Mouse (Mus musculus) stomach, embryonic 16.5 days (tissue): Measurements from ENCODE around the gene Kat6b. TPM values are rescaled to one million over a fixed set of nuclear protein-coding genes. Genes with fewer than 3 reads are reported as not detected.
A peak's percentile ranks its signal among the peaks of the same experiment; 100 is the strongest.

ENCODE experiments used
- ATAC-seq: fragments of 200-750 bp; cut with Nextera tagmentation; 2 replicates; pipeline ENCODE4 v1.8.0; 2017; ENCODE audit warnings: moderate number of reproducible peaks, moderate TSS enrichment; ENCODE audit not compliant: insufficient read depth, low FRiP score
- H3K27ac ChIP-seq: fragments of 300-500 bp; sonication (generic); 2 replicates; pipeline ENCODE4 v1.5.1; 2014; ENCODE audit warnings: low read length
- H3K27me3 ChIP-seq: fragments of 300-500 bp; sonication (generic); 2 replicates; pipeline ENCODE4 v1.6.1; 2014; ENCODE audit warnings: low read length, control low read depth, mixed read lengths; ENCODE audit not compliant: control insufficient read depth, insufficient read depth
- H3K36me3 ChIP-seq: fragments of 300-500 bp; sonication (generic); 2 replicates; pipeline ENCODE4 v1.6.1; 2014; ENCODE audit warnings: low read length; ENCODE audit not compliant: control insufficient read depth, insufficient read depth
- H3K4me1 ChIP-seq: fragments of 300-500 bp; sonication (generic); 2 replicates; pipeline ENCODE4 v1.6.1; 2014; ENCODE audit warnings: low read length, control low read depth, mixed read lengths; ENCODE audit not compliant: control insufficient read depth, insufficient read depth
- H3K4me2 ChIP-seq: fragments of 300-500 bp; sonication (generic); 2 replicates; pipeline ENCODE4 v1.6.1; 2014; ENCODE audit warnings: low read depth, low read length, mixed read lengths
- H3K4me3 ChIP-seq: fragments of 300-500 bp; sonication (generic); replicated peaks from 2 replicates; pipeline ENCODE4 v1.5.1; 2014; ENCODE audit warnings: mild to moderate bottlenecking, low read length
- H3K9ac ChIP-seq: fragments of 300-500 bp; sonication (generic); 2 replicates; pipeline ENCODE4 v1.6.1; 2014; ENCODE audit warnings: low read length
- H3K9me3 ChIP-seq: fragments of 300-500 bp; sonication (generic); replicated peaks from 2 replicates; pipeline ENCODE4 v1.6.1; 2016; ENCODE audit warnings: low read length, control low read depth; ENCODE audit not compliant: control insufficient read depth
- WGBS: fragments of 180-500 bp; shearing (Covaris S2); extraction: QIAGEN DNeasy Blood & Tissue Kit; methylation state at CpG from one replicate; pipeline ENCODE4 v1.1.7; 2014; 5-methylcytosine and 5-hydroxymethylcytosine counted together
- polyA plus RNA-seq: library from polyadenylated mRNA; unstranded; fragments of >200 nt; fragmentation: Nextera tagmentation; extraction: Ambion mirVana; gene quantifications from 2 replicates; pipeline ENCODE4 v1.2.1, GENCODE M21; 2015

The Kat6b gene
- polyA plus RNA-seq, 1 experiment from 2014 or later: 12.5 TPM

GRCm38 (mm10) chr14:21554046-21554445 lies 72.8 kb downstream of the Kat6b start:
- H3K36me3 ChIP-seq: no peaks in the 10 kb centered on the region
- WGBS: 70% methylated on average over 8 of the region's 8 CpGs
- peaks cover 18% of the 10 kb centered on the region for H3K4me1 ChIP-seq
- no peak overlapping the region for H3K9ac ChIP-seq
- ATAC-seq: no peak
- H3K9me3 ChIP-seq: no peaks in the 10 kb centered on the region
- peak overlapping the region; percentile 75 for H3K27ac ChIP-seq
- H3K4me3 ChIP-seq: no peak overlapping the region
- no peak overlapping the region for H3K4me2 ChIP-seq
- no peaks in the 10 kb centered on the region for H3K27me3 ChIP-seq

GRCm38 (mm10) chr14:21558440-21559131 lies 77.4 kb downstream of the Kat6b start:
- Histone ChIP-seq H3K36me3 (no peaks in the 10 kb centered on the region), H3K9me3 (no peaks in the 10 kb centered on the region), H3K4me3 (no peak overlapping the region), H3K27ac (peak overlapping the region; percentile 44), H3K4me2 (no peak overlapping the region), H3K9ac (no peak overlapping the region), H3K27me3 (no peaks in the 10 kb centered on the region), H3K4me1 (peaks cover 26% of the 10 kb centered on the region)
- ATAC-seq: no peak; the same call in 1 of the 2 replicates
- 31% methylated on average over 10 of the region's 10 CpGs for WGBS

- H3K4me2 ChIP-seq: no peak overlapping the region
- H3K27ac ChIP-seq: peak overlapping the region; percentile 44; the same call in 1 of the 2 replicates
- H3K4me1 ChIP-seq: peaks cover 24% of the 10 kb centered on the region
- 0 out of 2 replicates have a peak, but pooled peaks have one; percentile 14 for ATAC-seq
- WGBS: 60% methylated on average over 7 of the region's 7 CpGs
- no peaks in the 10 kb centered on the region for H3K36me3 ChIP-seq
- H3K9me3 ChIP-seq: no peaks in the 10 kb centered on the region
- no peak overlapping the region for H3K4me3 ChIP-seq
- no peaks in the 10 kb centered on the region for H3K27me3 ChIP-seq
- no peak overlapping the region for H3K9ac ChIP-seq
Observed at GRCm38 (mm10) chr14:21559447-21559846, 78.2 kb downstream of the Kat6b start.

GRCm38 (mm10) chr14:21560481-21561209 lies 79.4 kb downstream of the Kat6b start:
- Histone ChIP-seq H3K4me3 (no peak overlapping the region), H3K4me2 (no peak overlapping the region), H3K27ac (no peak overlapping the region), H3K9ac (no peak overlapping the region), H3K27me3 (no peaks in the 10 kb centered on the region), H3K9me3 (no peaks in the 10 kb centered on the region), H3K4me1 (peaks cover 26% of the 10 kb centered on the region), H3K36me3 (no peaks in the 10 kb centered on the region)
- WGBS: 69% methylated on average over 11 of the region's 11 CpGs
- no peak for ATAC-seq

GRCm38 (mm10) chr14:21561396-21562065 lies 80.3 kb downstream of the Kat6b start:
- no peak overlapping the region for H3K9ac ChIP-seq
- H3K9me3 ChIP-seq: no peaks in the 10 kb centered on the region
- WGBS: 73% methylated on average over 8 of the region's 8 CpGs
- H3K4me2 ChIP-seq: no peak overlapping the region
- H3K4me3 ChIP-seq: no peak overlapping the region
- peaks cover 26% of the 10 kb centered on the region for H3K4me1 ChIP-seq
- no peak overlapping the region for H3K27ac ChIP-seq
- no peaks in the 10 kb centered on the region for H3K27me3 ChIP-seq
- no peak for ATAC-seq
- H3K36me3 ChIP-seq: no peaks in the 10 kb centered on the region

- no peak; the same call in 1 of the 2 replicates for ATAC-seq
- H3K4me2 ChIP-seq: no peak overlapping the region
- no peak overlapping the region for H3K27ac ChIP-seq
- H3K9me3 ChIP-seq: no peaks in the 10 kb centered on the region
- peaks cover 21% of the 10 kb centered on the region for H3K4me1 ChIP-seq
- H3K27me3 ChIP-seq: no peaks in the 10 kb centered on the region
- H3K9ac ChIP-seq: no peak overlapping the region
- H3K36me3 ChIP-seq: no peaks in the 10 kb centered on the region
- WGBS: 46% methylated on average over 4 of the region's 4 CpGs
- no peak overlapping the region for H3K4me3 ChIP-seq
Observed at GRCm38 (mm10) chr14:21563584-21564118, 82.4 kb downstream of the Kat6b start.

- H3K27me3 ChIP-seq: no peaks in the 10 kb centered on the region
- no peaks in the 10 kb centered on the region for H3K9me3 ChIP-seq
- H3K4me2 ChIP-seq: no peak overlapping the region
- ATAC-seq: no peak
- no peak overlapping the region for H3K4me3 ChIP-seq
- H3K9ac ChIP-seq: no peak overlapping the region
- H3K36me3 ChIP-seq: no peaks in the 10 kb centered on the region
- H3K4me1 ChIP-seq: peaks cover 16% of the 10 kb centered on the region
- 79% methylated on average over 10 of the region's 10 CpGs for WGBS
- no peak overlapping the region for H3K27ac ChIP-seq
Observed at GRCm38 (mm10) chr14:21565541-21566353, 84.5 kb downstream of the Kat6b start.

GRCm38 (mm10) chr14:21567293-21567984 lies 86.2 kb downstream of the Kat6b start:
- Histone ChIP-seq H3K27ac (no peak overlapping the region), H3K4me3 (no peak overlapping the region), H3K36me3 (no peaks in the 10 kb centered on the region), H3K4me1 (peaks cover 16% of the 10 kb centered on the region), H3K4me2 (no peak overlapping the region), H3K27me3 (no peaks in the 10 kb centered on the region), H3K9ac (no peak overlapping the region), H3K9me3 (no peaks in the 10 kb centered on the region)
- 93% methylated on average over 7 of the region's 7 CpGs for WGBS
- ATAC-seq: no peak
